Mouse (Mus musculus) forebrain, embryonic 14.5 days (tissue): ENCODE measurements around the gene Phkb. TPM values are rescaled to one million over a fixed set of nuclear protein-coding genes. Genes with fewer than 3 reads are reported as not detected.

Source experiments
- ATAC-seq: fragments of 200-750 bp; cut with Nextera tagmentation; 2 replicates; pipeline ENCODE4 v1.8.0; 2017; ENCODE audit warnings: mild to moderate bottlenecking, moderate library complexity
- DNase-seq: peaks from one replicate; pipeline ENCODE4 v3.0.0-alpha.2; 2015; ENCODE audit warnings: low spot score
- H3K27ac ChIP-seq: fragments of 300-500 bp; sonication (generic); 2 replicates; pipeline ENCODE4 v1.5.1; 2014; ENCODE audit warnings: low read depth, mild to moderate bottlenecking, control low read depth, low read length, moderate library complexity
- H3K27me3 ChIP-seq: fragments of 300-500 bp; sonication (generic); replicated peaks from 2 replicates; pipeline ENCODE4 v1.6.1; 2014; ENCODE audit warnings: low read length, control low read depth, mixed read lengths; ENCODE audit not compliant: control insufficient read depth, insufficient read depth
- H3K36me3 ChIP-seq: fragments of 300-500 bp; sonication (generic); 2 replicates; pipeline ENCODE4 v1.6.1; 2014; ENCODE audit warnings: low read length, control low read depth; ENCODE audit not compliant: control insufficient read depth, insufficient read depth
- H3K4me1 ChIP-seq: fragments of 300-500 bp; sonication (generic); 2 replicates; pipeline ENCODE4 v1.6.1; 2014; ENCODE audit warnings: antibody characterized with exemption, low read length, control low read depth; ENCODE audit not compliant: control insufficient read depth, insufficient read depth
- H3K4me2 ChIP-seq: fragments of 300-500 bp; sonication (generic); 2 replicates; pipeline ENCODE4 v1.6.1; 2014; ENCODE audit warnings: mild to moderate bottlenecking, control low read depth, low read length
- H3K4me3 ChIP-seq: fragments of 300-500 bp; sonication (generic); 2 replicates; pipeline ENCODE4 v1.5.1; 2014; ENCODE audit warnings: low read depth, low read length, control low read depth
- H3K9ac ChIP-seq: fragments of 300-500 bp; sonication (generic); 2 replicates; pipeline ENCODE4 v1.6.1; 2014; ENCODE audit warnings: mild to moderate bottlenecking, low read length, control low read depth, moderate library complexity
- H3K9me3 ChIP-seq: fragments of 300-500 bp; sonication (generic); replicated peaks from 2 replicates; pipeline ENCODE4 v1.6.1; 2016; ENCODE audit warnings: low read length, control low read depth, mixed read lengths; ENCODE audit not compliant: control insufficient read depth
- WGBS: fragments of 180-500 bp; shearing (Covaris S2); extraction: QIAGEN DNeasy Blood & Tissue Kit; methylation state at CpG from one replicate; pipeline ENCODE4 v1.1.7; 2014; 5-methylcytosine and 5-hydroxymethylcytosine counted together
- polyA plus RNA-seq: library from polyadenylated mRNA; unstranded; fragments of >200 nt; fragmentation: Nextera tagmentation; extraction: Ambion mirVana; gene quantifications from 2 replicates; pipeline ENCODE4 v1.2.1, GENCODE M21; 2014

Gene Phkb
- polyA plus RNA-seq, 1 experiment from 2014 or later = 34.1 TPM

DNA sequence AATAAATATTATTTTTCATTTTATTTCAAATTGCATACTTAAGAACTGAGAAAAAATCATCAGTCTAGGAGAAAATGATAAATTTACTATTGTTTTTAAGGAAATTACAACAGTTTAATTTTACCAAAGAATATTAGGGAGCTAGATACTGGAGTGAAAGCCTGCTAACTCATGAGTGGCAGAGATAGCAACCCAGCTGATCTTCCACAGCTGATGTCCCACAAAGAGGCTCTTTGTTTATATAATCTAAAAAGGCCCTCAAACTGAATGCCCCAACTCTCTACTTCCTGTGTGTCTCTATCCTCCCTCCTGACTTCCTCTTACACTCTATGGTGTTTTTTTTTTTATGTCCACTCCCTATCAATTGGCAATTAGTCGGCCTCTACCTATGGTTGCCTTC lies 152.2 kb downstream of the Phkb start:
- no peak overlapping the region for H3K4me2 ChIP-seq
- H3K27me3 ChIP-seq = no peaks in the 10 kb centered on the region
- no peak overlapping the region for H3K4me3 ChIP-seq
- H3K36me3 ChIP-seq = no peaks in the 10 kb centered on the region
- H3K27ac ChIP-seq = no peak overlapping the region
- no peak overlapping the region for H3K9ac ChIP-seq
- no peaks in the 10 kb centered on the region for H3K9me3 ChIP-seq
- 78% methylated on average over 1 of the region's 1 CpGs for WGBS
- ATAC-seq = no peak
- no peak for DNase-seq
- no peaks in the 10 kb centered on the region for H3K4me1 ChIP-seq

DNA sequence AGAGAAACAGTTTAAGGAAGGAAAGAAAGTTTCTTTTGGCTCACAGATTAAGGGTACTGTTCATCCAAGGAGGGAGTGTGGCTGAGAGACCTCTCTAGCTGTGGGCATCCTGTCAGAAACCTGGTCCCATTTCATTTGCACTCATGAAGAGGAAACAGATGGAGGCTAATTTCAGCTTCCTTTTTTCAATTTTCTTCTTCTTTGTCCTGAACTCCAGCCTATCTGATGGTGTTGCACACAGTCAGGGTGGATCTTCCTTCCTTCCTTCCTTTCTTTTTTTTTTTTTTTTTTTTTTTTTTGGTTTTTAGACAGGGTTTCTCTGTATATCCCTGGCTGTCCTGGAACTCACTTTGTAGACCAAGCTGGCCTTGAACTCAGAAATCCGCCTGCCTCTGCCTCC lies 152.9 kb downstream of the Phkb start:
- no peak for ATAC-seq
- WGBS = 96% methylated on average over 1 of the region's 1 CpGs
- no peak for DNase-seq

DNA sequence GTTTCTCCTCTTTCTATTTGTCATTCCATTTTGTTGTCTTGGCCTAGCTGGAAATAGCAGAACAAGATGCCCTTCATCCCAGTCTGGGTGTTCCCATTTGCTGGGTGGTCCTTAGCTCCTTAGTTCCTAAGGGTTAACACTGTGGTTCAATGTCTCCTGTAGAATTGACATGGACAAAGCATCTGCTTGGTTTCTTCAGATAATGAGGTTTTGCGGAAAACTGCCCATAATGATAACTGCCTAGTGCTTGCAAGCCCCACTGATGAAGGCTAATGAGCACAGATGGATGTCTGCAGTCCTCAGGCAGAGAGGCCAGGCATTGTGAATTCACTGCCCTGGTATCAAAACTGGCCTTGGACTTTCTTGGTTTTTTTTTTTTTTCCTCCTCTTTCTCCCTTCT lies 155.2 kb downstream of the Phkb start:
- Histone ChIP-seq H3K4me2 (no peak overlapping the region), H3K27ac (no peak overlapping the region), H3K9ac (no peak overlapping the region), H3K4me3 (no peak overlapping the region), H3K27me3 (no peaks in the 10 kb centered on the region), H3K4me1 (no peaks in the 10 kb centered on the region), H3K36me3 (no peaks in the 10 kb centered on the region), H3K9me3 (no peaks in the 10 kb centered on the region)
- no peak for ATAC-seq
- no peak for DNase-seq
- 44% methylated on average over 1 of the region's 1 CpGs for WGBS

More for the DNA sequence above, 152.9 kb downstream of the Phkb start:
- no peaks in the 10 kb centered on the region for H3K27me3 ChIP-seq
- no peak overlapping the region for H3K4me2 ChIP-seq
- H3K9me3 ChIP-seq = no peaks in the 10 kb centered on the region
- H3K4me3 ChIP-seq = no peak overlapping the region
- H3K9ac ChIP-seq = no peak overlapping the region
- no peak overlapping the region for H3K27ac ChIP-seq
- no peaks in the 10 kb centered on the region for H3K4me1 ChIP-seq
- H3K36me3 ChIP-seq = no peaks in the 10 kb centered on the region

DNA sequence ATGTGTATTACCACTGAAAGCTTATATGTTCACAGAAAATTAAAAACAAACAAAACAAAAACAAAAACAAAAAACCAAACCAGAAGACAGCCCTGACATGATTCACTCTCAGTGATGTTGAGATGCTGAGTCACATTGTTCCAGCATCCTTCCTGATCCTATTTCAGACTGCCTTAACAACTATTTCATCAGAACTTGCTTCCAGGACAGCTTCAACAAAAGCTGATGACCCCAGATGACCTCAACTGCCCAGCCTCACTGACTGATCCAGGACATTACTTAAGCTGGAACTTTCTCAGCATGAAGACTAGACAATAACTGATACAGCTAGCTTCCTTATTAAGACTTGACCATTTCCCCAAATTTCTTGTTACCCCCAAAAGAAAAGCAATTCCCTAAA lies 165.7 kb downstream of the Phkb start:
- H3K27me3 ChIP-seq = no peaks in the 10 kb centered on the region
- DNase-seq (no peak), ATAC-seq (no peak)
- H3K4me1 ChIP-seq = no peaks in the 10 kb centered on the region
- no peak overlapping the region for H3K4me2 ChIP-seq
- H3K4me3 ChIP-seq = no peak overlapping the region
- no peak overlapping the region for H3K27ac ChIP-seq
- no peaks in the 10 kb centered on the region for H3K36me3 ChIP-seq
- no peak overlapping the region for H3K9ac ChIP-seq
- no peaks in the 10 kb centered on the region for H3K9me3 ChIP-seq

DNA sequence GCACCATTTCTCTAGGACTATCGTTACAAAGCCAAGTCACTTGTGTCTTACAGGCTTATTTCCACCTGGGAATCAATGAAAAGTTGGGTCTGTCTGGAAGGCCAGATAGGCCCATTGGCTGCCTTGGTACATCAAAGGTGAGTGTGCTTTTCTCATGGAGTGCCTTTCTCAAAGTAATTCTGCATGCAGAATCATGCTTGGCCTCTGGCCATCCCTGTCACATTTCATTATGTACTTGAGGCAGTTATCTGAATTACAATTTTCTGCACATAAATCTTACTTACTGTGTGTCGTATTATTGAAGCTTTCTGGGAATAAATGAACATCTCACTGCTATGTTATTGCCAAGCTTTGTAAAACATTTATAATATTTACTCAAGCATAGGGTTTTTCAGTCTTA lies 176.0 kb downstream of the Phkb start:
- no peak overlapping the region for H3K4me3 ChIP-seq
- no peak overlapping the region for H3K9ac ChIP-seq
- H3K4me2 ChIP-seq = no peak overlapping the region
- H3K36me3 ChIP-seq = no peaks in the 10 kb centered on the region
- H3K9me3 ChIP-seq = no peaks in the 10 kb centered on the region
- DNase-seq (no peak), ATAC-seq (no peak)
- no peak overlapping the region for H3K27ac ChIP-seq
- 83% methylated on average over 2 of the region's 2 CpGs for WGBS
- no peaks in the 10 kb centered on the region for H3K4me1 ChIP-seq
- H3K27me3 ChIP-seq = no peaks in the 10 kb centered on the region

DNA sequence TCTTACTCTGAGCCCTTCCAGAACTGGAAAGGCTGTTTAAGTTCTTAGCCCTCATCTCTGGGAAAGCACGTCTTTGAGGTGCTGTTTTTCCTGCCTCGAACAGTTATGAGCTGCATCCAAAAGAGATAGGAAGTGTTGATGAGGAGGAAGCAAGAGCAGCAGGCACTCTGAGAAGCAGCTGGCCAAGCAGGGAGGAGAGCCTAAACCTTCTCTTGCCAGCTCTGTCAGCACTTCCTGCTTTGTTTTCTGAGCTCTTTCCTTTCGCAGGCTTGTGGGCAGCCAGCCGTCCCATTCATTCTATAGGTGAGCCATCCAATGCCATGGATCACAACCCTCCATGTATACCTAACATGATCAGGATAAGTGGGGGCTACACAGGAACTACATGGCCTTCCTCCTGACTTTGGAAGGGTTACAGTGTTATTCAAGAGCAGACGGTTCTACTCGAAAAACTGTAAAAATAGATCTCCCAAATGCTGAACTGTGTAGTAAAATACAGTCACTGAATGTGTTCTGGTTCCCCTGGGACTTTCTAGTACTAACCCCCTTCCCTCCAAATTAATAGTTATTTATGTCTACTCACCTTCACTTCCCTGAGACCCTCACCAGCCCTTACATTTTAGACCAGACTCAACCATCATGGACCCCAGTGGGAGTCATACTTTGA lies 188.0 kb downstream of the Phkb start:
- 84% methylated on average over 6 of the region's 6 CpGs for WGBS
- no peak overlapping the region for H3K27ac ChIP-seq
- no peak overlapping the region for H3K9ac ChIP-seq
- no peaks in the 10 kb centered on the region for H3K9me3 ChIP-seq
- H3K4me1 ChIP-seq = no peaks in the 10 kb centered on the region
- no peak for ATAC-seq
- H3K4me2 ChIP-seq = no peak overlapping the region
- no peaks in the 10 kb centered on the region for H3K36me3 ChIP-seq
- H3K4me3 ChIP-seq = no peak overlapping the region
- peak; percentile 39 for DNase-seq
- H3K27me3 ChIP-seq = no peaks in the 10 kb centered on the region

DNA sequence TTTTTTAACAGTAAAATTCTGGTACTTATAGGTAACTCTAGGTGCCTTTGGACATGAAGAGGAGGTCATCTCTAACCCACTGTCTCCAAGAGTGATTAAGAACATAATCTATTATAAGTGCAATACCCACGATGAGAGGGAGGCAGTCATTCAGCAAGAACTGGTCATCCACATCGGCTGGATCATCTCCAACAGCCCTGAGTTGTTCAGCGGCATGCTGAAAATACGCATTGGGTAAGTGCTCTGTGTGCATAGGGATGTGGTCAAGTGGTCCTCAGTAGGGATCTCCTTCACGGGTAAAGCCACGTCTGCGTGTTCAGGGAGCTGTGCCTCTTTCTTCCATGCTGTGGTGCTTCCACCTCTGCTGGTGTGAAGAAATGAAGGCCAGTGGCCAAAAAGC lies 188.7 kb downstream of the Phkb start:
- no peak for ATAC-seq
- WGBS = 93% methylated on average over 7 of the region's 7 CpGs
- Histone ChIP-seq H3K9me3 (no peaks in the 10 kb centered on the region), H3K4me2 (no peak overlapping the region), H3K4me3 (no peak overlapping the region), H3K4me1 (no peaks in the 10 kb centered on the region), H3K27ac (no peak overlapping the region), H3K9ac (no peak overlapping the region), H3K36me3 (no peaks in the 10 kb centered on the region), H3K27me3 (no peaks in the 10 kb centered on the region)
- no peak for DNase-seq

DNA sequence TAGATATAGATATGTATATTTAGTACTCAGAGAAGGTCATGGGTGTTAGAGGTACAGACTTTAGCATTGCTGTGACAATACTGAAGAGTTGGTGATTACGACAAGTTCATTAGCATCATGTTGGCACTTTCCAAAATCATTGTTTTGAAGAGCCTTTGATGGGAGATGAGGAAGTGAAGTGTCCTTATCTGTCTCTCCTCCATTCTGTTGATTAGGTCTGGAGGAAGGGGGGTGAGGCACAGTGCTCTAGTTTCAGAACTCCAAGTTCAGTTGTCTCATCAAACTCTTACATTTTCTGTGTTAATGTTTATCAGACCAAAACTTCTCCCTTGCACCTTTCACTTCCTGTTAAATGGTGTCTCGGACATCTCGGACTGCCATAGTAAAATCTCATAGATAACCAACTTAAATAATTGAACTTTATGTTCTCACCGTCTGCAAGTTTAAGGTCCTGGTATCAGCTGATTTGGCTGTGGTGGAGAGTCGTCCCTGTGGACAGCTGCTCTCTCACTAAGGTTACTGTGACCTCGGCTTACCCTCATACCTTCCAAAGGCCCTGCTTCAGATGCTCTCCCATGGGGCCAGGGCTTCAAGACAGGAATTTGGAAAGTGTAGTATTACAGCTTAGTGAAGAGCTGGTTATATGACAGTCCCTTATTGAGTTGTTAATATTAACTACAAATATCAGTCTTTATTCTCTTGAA lies 194.1 kb downstream of the Phkb start:
- Histone ChIP-seq H3K9ac (no peak overlapping the region), H3K4me3 (no peak overlapping the region), H3K27ac (no peak overlapping the region), H3K4me2 (no peak overlapping the region), H3K9me3 (no peaks in the 10 kb centered on the region), H3K4me1 (no peaks in the 10 kb centered on the region), H3K27me3 (no peaks in the 10 kb centered on the region), H3K36me3 (0 out of 2 replicates have a peak, but pooled peaks cover 5% of the 10 kb centered on the region)
- WGBS = 93% methylated on average over 6 of the region's 6 CpGs
- DNase-seq (no peak), ATAC-seq (no peak)

DNA sequence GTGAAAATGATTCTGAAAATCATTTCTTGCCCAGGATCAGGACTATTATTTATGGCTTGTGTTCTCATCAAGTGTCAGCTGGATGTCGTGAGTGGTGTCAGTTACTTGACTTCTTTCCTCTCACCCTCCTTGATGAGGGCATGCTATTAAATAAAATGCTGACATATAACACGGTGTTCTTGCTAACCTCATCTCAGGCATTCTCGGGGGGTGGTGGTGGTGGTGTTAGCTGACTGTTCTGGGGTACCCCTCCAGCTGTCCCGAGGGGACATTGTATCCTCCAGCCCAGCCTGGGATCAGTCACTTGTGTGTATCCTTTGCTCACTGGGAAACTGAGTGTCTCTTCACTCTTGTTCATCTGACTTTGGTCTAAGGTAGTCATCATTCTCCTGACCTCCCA lies 194.6 kb downstream of the Phkb start:
- 92% methylated on average over 4 of the region's 4 CpGs for WGBS
- Histone ChIP-seq H3K4me1 (no peaks in the 10 kb centered on the region), H3K36me3 (0 out of 2 replicates have a peak, but pooled peaks cover 5% of the 10 kb centered on the region), H3K27ac (no peak overlapping the region), H3K4me3 (no peak overlapping the region), H3K9me3 (no peaks in the 10 kb centered on the region), H3K27me3 (no peaks in the 10 kb centered on the region), H3K9ac (no peak overlapping the region), H3K4me2 (no peak overlapping the region)
- ATAC-seq (no peak), DNase-seq (no peak)
